Mouse (Mus musculus): Measurements from ENCODE around the gene Mical1. TPM values are rescaled to one million over a fixed set of nuclear protein-coding genes. Genes with fewer than 3 reads are reported as not detected.

The Mical1 gene
- total RNA-seq (2023): 277 TPM

GRCm38 (mm10) chr10:41476171-41477017 is at the start of gene Mical1:
Gene Mical1, plus strand, starts transcription at chr10:41476314.

DNA sequence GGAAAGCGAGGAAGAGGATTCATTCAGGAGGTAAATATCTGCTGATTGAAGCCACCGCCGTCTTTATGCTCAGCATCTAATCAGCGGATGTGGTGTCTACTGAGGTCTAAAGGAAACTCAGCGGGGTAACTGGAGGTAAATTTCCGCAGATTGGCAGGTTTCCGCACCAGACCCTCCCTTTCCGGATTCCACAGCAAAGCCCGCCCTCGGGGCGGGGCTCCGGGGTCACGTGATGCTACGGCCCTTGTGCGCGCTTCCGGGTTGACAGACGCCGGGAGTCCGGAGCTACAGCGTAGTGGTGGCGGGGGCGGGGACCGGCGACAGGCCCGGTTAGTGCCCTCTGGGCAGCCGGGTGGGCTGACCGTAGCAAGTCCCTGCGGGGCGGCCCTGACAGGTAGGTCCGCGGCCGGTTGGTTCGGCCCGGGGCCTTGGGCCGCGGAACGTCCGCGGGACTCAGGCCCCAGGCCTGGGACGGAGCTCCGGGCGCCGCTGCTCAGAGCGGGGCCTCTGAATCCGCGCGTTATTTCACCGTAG is 25.9 kb upstream of the Mical1 start, which contains the start of gene Zbtb24:
Zbtb24 (plus strand) TSS at position 247 of the 534 bp plus-strand sequence.

GRCm38 (mm10) chr10:41489708-41490517 is 13.8 kb downstream of the Mical1 start, which contains the start of the genes Smpd2 and Ppil6:
Gene Smpd2, minus strand, starts transcription at chr10:41490369.
Gene Ppil6, plus strand, starts transcription at chr10:41490439.

GRCm38 (mm10) chr10:41518981-41519618 is 43.0 kb downstream of the Mical1 start, which contains the start of gene Cd164:
Gene Cd164, plus strand, starts transcription at chr10:41519414.

Other genes with a start within 250 kb of the Mical1 start
- gene Fig4, start 173.1 kb upstream of the Mical1 start, total RNA-seq (2023): 17.1 TPM
- not detected for gene Ak9, start 172.3 kb upstream of the Mical1 start, total RNA-seq (2023)
- 38.5 TPM for gene Zbtb24, start 25.9 kb upstream of the Mical1 start, total RNA-seq (2023)
- gene Smpd2, start 14.1 kb downstream of the Mical1 start, total RNA-seq (2023): 18.0 TPM
- not detected for gene Ppil6, start 14.1 kb downstream of the Mical1 start, total RNA-seq (2023)
- gene Cd164, start 43.1 kb downstream of the Mical1 start, total RNA-seq (2023): 308 TPM
- gene Ccdc162, start 240.3 kb downstream of the Mical1 start, total RNA-seq (2023): 3.9 TPM